Mouse (Mus musculus) lung, postnatal 36 days (tissue): ENCODE measurements around the gene Tubb3.

ENCODE experiments used
- DNase-seq: peaks from one replicate; pipeline ENCODE4 v3.0.0; 2022; ENCODE audit warnings: mixed read lengths

Gene Tubb3

DNA sequence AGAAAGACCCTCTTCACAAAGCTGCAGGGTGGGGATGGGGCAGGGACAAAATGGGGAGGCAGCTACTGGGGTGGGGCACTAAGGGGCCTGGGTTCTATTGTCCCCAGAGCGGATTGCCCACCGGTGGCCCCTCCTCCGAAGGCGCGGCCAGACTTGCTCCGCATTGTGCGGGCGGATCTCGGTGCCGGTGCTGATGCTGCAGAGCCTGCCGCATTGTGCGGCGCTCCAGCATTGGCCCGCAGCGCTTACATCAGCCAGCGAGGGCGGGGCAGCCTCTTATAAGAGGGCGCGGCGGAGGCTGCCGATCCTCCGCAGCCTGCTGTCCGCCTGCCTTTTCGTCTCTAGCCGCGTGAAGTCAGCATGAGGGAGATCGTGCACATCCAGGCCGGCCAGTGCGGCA lies at the start of gene Tubb3:
Gene Tubb3, plus strand, starts transcription at position 179 of the 400 bp plus-strand sequence.
- peak; percentile 40 for DNase-seq

DNA sequence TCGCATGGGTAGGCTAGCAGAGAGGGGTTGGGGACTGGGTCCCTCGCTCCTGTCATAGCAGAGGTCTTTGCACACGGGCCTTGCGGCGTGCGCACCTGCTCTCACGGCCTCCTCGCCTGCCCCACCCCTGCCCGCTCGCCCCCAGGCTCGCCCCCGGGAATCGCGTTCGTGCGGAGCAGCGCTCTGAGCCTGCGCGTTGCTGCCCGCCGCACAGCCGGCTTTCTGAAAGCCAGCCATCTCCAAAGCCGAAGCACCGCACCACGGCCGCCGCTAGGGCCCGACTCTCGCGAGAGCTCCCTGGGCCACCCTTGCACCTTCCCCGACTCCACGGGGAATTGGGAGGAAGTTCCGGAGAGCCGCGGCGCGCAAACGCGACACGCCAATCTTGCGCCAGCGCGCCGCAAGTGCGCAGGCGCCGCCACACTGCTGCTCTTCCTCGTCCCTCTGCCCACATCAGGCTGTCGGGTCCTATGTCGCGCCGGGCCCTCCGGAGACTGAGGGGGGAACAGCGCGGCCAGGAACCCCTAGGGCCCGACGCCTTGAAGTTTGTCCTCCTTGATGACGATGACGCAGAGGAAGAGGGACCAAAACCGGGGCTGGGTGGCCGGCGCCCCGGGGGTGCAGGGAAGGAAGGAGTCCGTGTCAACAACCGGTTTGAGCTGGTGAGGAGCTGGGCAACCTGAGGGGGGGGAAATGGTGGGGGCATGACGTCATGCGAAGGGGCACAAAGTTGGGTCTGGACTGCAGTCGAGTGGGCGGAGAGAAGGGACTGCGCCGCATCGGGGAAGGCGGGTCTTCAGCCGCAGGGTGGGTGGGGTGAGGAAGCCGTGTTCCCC lies 37.6 kb upstream of the Tubb3 start, which contains the start of gene Tcf25:
Gene Tcf25, plus strand, starts transcription at position 351 of the 836 bp plus-strand sequence.
- DNase-seq: peak; percentile 96

GRCm38 (mm10) chr8:123374239-123374578 lies 37.0 kb upstream of the Tubb3 start:
- DNase-seq: peak; percentile 96

DNA sequence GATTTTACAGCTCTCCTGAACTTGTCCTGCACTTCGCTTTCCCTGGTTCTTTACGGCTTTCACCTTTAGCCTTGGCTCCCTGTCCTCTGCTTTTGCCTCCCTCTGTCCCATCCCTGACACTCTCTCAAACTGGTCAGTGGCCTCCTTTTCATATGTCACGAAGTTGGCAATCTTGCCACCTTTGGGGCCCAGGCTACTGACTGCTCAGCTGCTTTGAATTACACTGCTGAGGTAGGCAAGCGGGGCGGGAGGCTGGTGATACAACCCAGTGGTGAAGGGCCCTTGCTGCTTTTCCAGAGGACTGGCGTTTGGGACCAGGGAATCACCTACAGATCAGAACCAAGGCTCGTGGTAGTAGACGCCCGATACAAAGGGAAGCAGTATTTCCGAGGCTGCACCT lies 35.5 kb upstream of the Tubb3 start:
- DNase-seq: no peak

GRCm38 (mm10) chr8:123376106-123376505 lies 35.1 kb upstream of the Tubb3 start:
- DNase-seq: no peak

GRCm38 (mm10) chr8:123381711-123382110 lies 29.5 kb upstream of the Tubb3 start:
- DNase-seq: no peak

GRCm38 (mm10) chr8:123382516-123382915 lies 28.7 kb upstream of the Tubb3 start:
- DNase-seq: peak; percentile 28

DNA sequence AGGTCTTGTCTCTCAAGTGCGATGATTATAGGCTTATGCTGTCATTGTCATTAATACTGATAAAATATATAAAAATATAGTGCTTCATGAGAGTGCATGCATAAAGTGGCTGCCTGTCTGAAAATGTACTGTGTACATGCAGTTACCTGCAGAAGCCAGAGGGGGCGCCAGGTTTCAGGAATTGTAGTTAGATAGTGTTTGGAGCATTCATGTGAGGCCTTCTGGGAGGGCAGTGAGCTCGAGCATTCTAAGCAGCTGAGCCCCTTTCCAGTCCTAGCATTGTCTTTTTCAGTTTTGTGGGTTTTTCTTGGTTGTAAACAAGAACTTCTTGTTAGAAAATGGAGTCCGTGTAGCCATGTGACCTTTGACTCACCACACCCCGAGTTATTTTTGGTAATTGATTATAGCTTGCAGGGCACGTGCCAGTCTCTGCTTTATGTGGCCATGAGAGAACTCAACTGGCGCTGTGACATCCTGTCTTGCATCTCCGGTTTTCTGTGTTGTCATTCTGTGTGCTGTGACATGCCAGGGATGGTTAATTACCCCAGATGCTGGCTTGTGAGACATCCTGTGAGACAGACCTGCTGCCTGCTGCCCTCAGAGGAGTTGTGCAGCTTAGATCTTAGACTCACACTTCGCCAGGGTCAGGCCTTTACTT lies 26.2 kb upstream of the Tubb3 start:
- no peak for DNase-seq

DNA sequence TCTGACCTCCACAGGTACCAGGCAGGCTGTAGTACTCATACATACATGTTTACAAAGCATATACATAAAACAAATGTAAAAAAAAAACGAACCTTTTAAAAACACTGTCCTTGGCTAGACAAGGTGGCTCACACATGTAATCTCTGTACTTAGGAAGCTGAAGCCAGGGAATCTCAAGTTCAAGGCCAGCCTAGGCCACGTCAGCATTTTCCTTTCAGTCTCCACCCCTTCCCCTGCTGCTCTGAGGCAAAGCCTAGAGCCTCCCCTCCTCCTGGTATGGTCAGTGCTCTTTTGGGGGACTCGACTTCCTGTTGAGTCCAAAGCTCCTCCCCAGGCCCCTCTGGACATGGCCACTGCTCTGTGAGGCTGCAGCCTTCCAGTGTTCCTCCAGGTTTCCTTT lies 24.2 kb upstream of the Tubb3 start:
- DNase-seq: no peak

- no peak for DNase-seq
Measured at GRCm38 (mm10) chr8:123387801-123388200, 23.4 kb upstream of the Tubb3 start.

GRCm38 (mm10) chr8:123389026-123389425 lies 22.2 kb upstream of the Tubb3 start:
- peak; percentile 72 for DNase-seq

GRCm38 (mm10) chr8:123398308-123398707 lies 12.9 kb upstream of the Tubb3 start:
- no peak for DNase-seq

- no peak for DNase-seq
Measured at GRCm38 (mm10) chr8:123401936-123402335, 9.3 kb upstream of the Tubb3 start.

DNA sequence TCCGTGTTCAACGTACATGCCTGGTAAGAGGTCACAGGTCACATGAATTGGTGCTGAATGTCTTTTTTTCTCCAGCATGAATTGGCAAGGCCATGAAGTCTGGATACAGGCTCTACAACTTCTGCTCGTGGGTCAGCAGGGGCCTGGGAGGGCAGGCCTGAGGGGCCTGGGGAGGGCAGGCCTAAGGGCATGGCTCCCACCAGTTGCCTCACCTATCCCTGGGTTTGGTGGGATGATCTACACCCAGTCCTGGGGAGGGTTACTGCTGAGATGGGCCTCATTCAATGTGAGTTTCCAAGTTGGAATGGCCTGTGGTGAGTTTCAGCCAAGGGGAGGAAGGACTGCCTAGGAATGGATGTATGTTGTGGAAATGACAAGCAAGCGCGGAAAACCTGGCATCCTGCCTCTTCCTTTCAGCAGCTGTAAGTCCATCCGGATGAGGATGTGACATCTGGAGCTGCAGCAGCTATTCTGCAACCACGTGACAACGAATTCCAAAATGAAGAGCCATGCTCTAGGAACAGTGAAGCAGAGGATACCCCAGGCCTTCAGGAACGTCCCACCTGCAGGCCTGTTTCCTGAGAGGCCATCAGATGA lies 8.4 kb upstream of the Tubb3 start:
- no peak for DNase-seq

GRCm38 (mm10) chr8:123404521-123404920 lies 6.7 kb upstream of the Tubb3 start:
- no peak for DNase-seq

- DNase-seq: peak; percentile 71
Measured at GRCm38 (mm10) chr8:123406786-123407185, 4.4 kb upstream of the Tubb3 start, which contains the start of gene Mc1r. TSS of gene Mc1r (plus strand) at chr8:123407107.

DNA sequence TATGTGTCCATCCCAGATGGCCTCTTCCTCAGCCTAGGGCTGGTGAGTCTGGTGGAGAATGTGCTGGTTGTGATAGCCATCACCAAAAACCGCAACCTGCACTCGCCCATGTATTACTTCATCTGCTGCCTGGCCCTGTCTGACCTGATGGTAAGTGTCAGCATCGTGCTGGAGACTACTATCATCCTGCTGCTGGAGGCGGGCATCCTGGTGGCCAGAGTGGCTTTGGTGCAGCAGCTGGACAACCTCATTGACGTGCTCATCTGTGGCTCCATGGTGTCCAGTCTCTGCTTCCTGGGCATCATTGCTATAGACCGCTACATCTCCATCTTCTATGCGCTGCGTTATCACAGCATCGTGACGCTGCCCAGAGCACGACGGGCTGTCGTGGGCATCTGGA lies 3.6 kb upstream of the Tubb3 start:
- no peak for DNase-seq

DNA sequence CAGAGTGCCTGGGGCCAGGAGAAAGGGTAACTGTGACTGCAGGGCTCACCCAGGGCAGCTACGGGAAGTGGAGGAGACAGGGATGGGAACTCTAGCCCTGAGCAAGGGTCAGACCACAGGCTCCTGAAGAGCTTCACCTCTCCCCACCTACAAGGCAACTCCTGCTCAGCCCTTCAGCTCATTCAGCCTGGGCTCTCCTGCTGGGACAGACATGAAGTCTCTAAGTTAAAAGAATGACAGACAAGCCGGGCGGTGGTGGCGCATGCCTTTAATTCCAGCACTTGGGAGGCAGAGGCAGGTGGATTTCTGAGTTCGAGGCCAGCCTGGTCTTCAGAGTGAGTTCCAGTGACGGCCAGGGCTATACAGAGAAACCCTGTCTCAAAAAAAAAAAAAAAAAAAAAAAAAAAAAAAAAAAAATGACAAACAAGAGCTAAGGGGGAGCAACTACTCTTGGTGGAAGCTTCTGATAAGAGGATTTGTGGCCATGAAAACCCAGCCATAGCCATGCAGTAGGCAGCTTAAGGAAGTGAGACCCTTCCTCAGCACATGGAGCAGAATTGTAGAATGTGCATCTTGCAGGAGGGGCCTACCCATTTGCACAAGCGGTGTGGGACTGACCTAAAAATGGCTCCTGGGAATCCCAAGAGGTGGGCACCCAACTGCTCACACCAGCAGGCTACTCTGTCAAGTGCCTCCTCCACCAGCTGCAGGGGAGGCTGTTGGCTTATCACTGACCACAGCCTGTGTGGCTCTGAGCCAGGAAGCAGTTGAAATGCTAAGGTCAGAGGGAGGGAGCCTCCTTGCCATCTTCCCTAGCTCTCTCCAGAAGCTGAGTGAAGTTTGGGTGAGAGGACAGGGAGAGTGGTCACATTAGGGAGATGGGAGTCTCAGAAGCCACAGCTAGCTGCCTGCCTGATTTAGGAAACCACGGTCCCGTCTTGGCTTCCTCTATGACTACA lies 2.4 kb upstream of the Tubb3 start:
- no peak for DNase-seq

- DNase-seq: peak; percentile 20
Measured at GRCm38 (mm10) chr8:123410049-123410587, 1.1 kb upstream of the Tubb3 start.

DNA sequence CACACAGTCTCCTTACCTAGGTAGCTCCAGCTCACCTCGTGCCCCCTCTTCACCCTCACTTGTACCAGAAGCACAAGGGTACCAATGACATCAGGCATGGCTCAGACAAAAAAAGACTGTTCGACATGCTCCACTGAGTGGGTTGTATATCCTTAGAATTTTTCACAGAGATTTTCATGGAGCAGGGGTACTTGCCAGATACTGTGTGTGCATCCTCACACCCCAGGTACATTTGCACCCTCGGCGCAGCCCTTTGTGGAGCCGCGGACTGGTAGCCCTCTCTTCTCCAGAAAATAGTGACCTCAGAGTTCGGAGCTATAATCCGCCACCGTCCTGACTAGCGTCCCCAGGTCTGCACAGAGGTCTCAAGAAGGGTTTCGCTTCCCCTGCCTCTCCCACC lies 436 bp upstream of the Tubb3 start:
- DNase-seq: no peak

- no peak for DNase-seq
Measured at GRCm38 (mm10) chr8:123411781-123412327, 630 bp downstream of the Tubb3 start.

DNA sequence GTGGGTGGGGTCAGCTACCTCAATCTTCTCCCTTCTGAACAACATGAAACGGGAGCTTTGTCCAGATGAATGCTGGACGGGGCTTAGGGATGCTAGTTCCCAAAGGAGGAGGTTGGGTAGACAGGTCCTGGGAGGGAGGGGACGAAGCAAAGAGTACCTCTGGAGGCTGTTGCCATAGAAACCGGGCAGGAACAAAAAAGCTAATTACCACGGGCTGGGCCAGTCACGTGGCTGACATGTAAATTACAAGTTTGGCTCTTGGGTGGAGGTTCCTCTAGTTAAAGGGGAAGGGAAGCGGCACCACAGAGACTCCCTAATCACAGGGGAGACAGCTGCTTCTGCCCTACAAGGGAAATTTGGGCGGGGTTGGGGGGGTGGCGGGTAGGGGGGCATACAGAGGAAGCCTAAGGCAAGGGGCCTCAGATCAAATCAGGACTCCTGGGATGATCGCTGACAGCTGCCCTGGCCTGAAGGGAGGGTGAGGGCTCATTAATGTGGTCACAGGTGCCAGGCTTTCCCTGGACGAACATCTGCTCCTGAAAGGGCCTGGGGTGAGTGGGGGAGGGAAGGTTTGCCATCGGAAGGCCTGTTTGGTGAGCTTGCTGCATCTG lies 1.4 kb downstream of the Tubb3 start:
- DNase-seq: peak; percentile 7
